Mouse (Mus musculus) erythroblast, embryonic 14.5 days (primary cell): ENCODE measurements around the gene Kdm4b.

ENCODE experiments used
- GATA1 ChIP-seq: IDR thresholded peaks from 2 replicates; pipeline ENCODE4 v1.6.1; 2012; ENCODE audit warnings: low read length, inconsistent platforms, mixed read lengths
- TAL1 ChIP-seq: IDR thresholded peaks from 3 replicates; pipeline ENCODE4 v1.6.1; 2012; ENCODE audit warnings: low read length, inconsistent platforms, mixed read lengths

DNA sequence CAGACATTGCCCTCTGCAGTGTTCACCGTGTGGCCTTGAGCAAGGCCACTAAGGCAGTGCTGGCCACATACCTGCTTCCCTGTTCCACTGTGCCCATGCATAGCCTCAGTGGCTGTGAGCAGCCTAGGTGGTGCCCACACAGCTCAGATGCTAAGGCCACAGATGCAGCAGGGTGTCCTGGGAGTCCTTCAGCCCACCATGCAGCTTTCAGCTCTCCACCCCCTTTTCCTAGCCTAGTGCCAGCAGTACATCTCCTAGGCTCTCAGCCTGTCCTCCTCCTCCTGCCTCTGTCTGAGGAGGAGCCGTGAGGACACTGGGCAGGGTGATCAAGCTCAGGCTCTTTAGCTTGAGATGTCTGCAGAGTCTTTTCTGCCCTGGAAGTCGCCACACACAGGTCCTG, 44.2 kb downstream of the Kdm4b start:
- no peak for TF ChIP-seq TAL1
- TF ChIP-seq GATA1: no peak
